Mouse (Mus musculus) cerebellum, postnatal 10 days (tissue): ENCODE results near the gene Mfap1a.
"Not testable (repeated sequence)": the region's sequence is repeated elsewhere in the genome, so short reads cannot be mapped to it uniquely, and the experiment has no call there.

ENCODE experiments used
- DNase-seq, 2 experiments: peaks; one replicate each; pipeline ENCODE4 v3.0.0; 2021; ENCODE audit warnings: mixed read lengths in 2 of 2

Mfap1a gene

GRCm38 (mm10) chr2:121505942-121506882 lies at the start of gene Mfap1a, which contains the start of gene Wdr76:
Gene Mfap1a (minus strand): TSS chr2:121506665.
Gene Wdr76 (plus strand): TSS chr2:121506723.
- peak; percentile 87 for DNase-seq

GRCm38 (mm10) chr2:121551271-121551670 lies 44.8 kb upstream of the Mfap1a start:
- peak in 1 of 2 experiments; percentile 13 for DNase-seq

GRCm38 (mm10) chr2:121549630-121550029 lies 43.2 kb upstream of the Mfap1a start:
- DNase-seq: no peak

- no peak for DNase-seq
Measured at GRCm38 (mm10) chr2:121544829-121545228, 38.4 kb upstream of the Mfap1a start.

- DNase-seq: no peak
Measured at GRCm38 (mm10) chr2:121525056-121525455, 18.6 kb upstream of the Mfap1a start.

GRCm38 (mm10) chr2:121522830-121523229 lies 16.4 kb upstream of the Mfap1a start:
- not testable (repeated sequence) for DNase-seq

- no peak for DNase-seq
Measured at GRCm38 (mm10) chr2:121522006-121522405, 15.5 kb upstream of the Mfap1a start.

GRCm38 (mm10) chr2:121518711-121519110 lies 12.2 kb upstream of the Mfap1a start:
- not testable (repeated sequence) for DNase-seq

- DNase-seq: no peak
Measured at GRCm38 (mm10) chr2:121518106-121518505, 11.6 kb upstream of the Mfap1a start.

GRCm38 (mm10) chr2:121514211-121514610 lies 7.7 kb upstream of the Mfap1a start:
- DNase-seq: no peak

GRCm38 (mm10) chr2:121512991-121513765 lies 6.7 kb upstream of the Mfap1a start:
- not testable (repeated sequence) for DNase-seq

- no peak for DNase-seq
Measured at GRCm38 (mm10) chr2:121511401-121511800, 4.9 kb upstream of the Mfap1a start.

- DNase-seq: peak; percentile 30 to 51
Measured at GRCm38 (mm10) chr2:121509584-121509983, 3.1 kb upstream of the Mfap1a start.

- no peak for DNase-seq
Measured at GRCm38 (mm10) chr2:121507951-121508330, 1.5 kb upstream of the Mfap1a start.

- no peak for DNase-seq
Measured at GRCm38 (mm10) chr2:121507173-121507950, 897 bp upstream of the Mfap1a start.

- not testable (repeated sequence) for DNase-seq
Measured at GRCm38 (mm10) chr2:121501550-121501949, 4.9 kb downstream of the Mfap1a start.

- not testable (repeated sequence) for DNase-seq
Measured at GRCm38 (mm10) chr2:121484403-121484802, 22.1 kb downstream of the Mfap1a start.

GRCm38 (mm10) chr2:121483576-121483975 lies 22.9 kb downstream of the Mfap1a start:
- no peak for DNase-seq

GRCm38 (mm10) chr2:121480916-121481315 lies 25.5 kb downstream of the Mfap1a start:
- not testable (repeated sequence) for DNase-seq

- DNase-seq: peak in 1 of 2 experiments; percentile 20
Measured at GRCm38 (mm10) chr2:121480498-121480897, 26.0 kb downstream of the Mfap1a start.

GRCm38 (mm10) chr2:121477491-121478266 lies 28.8 kb downstream of the Mfap1a start:
- DNase-seq: no peak

- not testable (repeated sequence) for DNase-seq
Measured at GRCm38 (mm10) chr2:121475306-121475705, 31.2 kb downstream of the Mfap1a start.
